In the genomic region with DNA sequence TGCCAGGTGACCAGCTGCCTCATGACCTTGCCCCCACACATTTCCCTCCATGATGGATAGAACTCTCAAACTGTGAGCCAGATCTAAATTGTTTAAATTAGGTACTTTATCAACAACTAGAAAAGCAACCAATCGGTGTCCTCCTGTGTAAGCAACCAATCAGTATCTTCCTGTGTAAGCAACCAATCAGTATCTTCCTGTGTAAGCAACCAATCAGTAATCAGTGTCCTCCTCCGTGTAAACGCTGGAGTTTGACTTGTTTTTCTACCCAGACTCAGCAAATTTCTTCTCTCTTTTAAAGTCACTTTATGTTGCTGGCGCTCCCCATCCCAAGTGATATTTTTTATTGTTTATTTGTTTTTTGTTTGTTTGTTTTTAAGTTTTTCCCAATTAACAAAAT, we compare ENCODE assay signal across 18 mouse cellular contexts.
DNase-seq lines count a peak whose midpoint lies in the region; ATAC-seq and TF ChIP-seq lines count a peak whose summit lies in the region.
"Had no signal": no experiment of that assay in that cellular context is flagged by ENCODE, and none has a peak within 500 bp of the region (broad histone marks: within the 10 kb centered on the region; RNA-seq: fewer than 3 reads in every experiment).

No protein-coding gene starts in this region.

- peak; percentile 64; the same call in 1 of the 2 replicates for ATAC-seq in hindbrain, embryonic 11.5 days (ENCODE audit: low FRiP score)
- ATAC-seq in midbrain, embryonic 13.5 days = peak; percentile 40; the same call in 1 of the 2 replicates
- ATAC-seq in midbrain, postnatal 0 days (ENCODE audit: low FRiP score) = no peak
- peak; percentile 56 for ATAC-seq in forebrain, embryonic 12.5 days (ENCODE audit: low FRiP score)
- peak; percentile 47; the same call in 1 of the 2 replicates for ATAC-seq in forebrain, embryonic 16.5 days

- WGBS in hindbrain, embryonic 11.5 days = 69% methylated on average over 4 of the region's 4 CpGs
- WGBS in hindbrain, embryonic 10.5 days = 82% methylated on average over 4 of the region's 4 CpGs
- 64% methylated on average over 4 of the region's 4 CpGs for WGBS in midbrain, embryonic 13.5 days
- 67% methylated on average over 4 of the region's 4 CpGs for WGBS in midbrain, postnatal 0 days
- WGBS in forebrain, embryonic 12.5 days = 51% methylated on average over 4 of the region's 4 CpGs
- 44% methylated on average over 4 of the region's 4 CpGs for WGBS in forebrain, embryonic 16.5 days

- no peaks in the 10 kb centered on the region for H3K9me3 ChIP-seq in hindbrain, embryonic 11.5 days (ENCODE audit: control insufficient read depth, low read length)
- no peaks in the 10 kb centered on the region for H3K9me3 ChIP-seq in hindbrain, embryonic 10.5 days
- no peaks in the 10 kb centered on the region for H3K9me3 ChIP-seq in midbrain, embryonic 13.5 days
- H3K9me3 ChIP-seq in midbrain, postnatal 0 days (ENCODE audit: low read length) = no peaks in the 10 kb centered on the region
- no peaks in the 10 kb centered on the region for H3K9me3 ChIP-seq in forebrain, embryonic 12.5 days
- no peaks in the 10 kb centered on the region for H3K9me3 ChIP-seq in forebrain, embryonic 16.5 days (ENCODE audit: control insufficient read depth, low read length)
- H3K9me3 ChIP-seq: embryonic facial prominence, embryonic 15.5 days; heart, embryonic 13.5 days; hindbrain, embryonic 15.5 days had no signal

- H3K4me2 ChIP-seq in hindbrain, embryonic 11.5 days (replicated peaks; ENCODE audit: low read depth, low read length) = no peak overlapping the region
- H3K4me2 ChIP-seq in midbrain, embryonic 13.5 days (replicated peaks) = no peak overlapping the region
- no peak overlapping the region for H3K4me2 ChIP-seq in midbrain, postnatal 0 days (ENCODE audit: low read depth, low read length, poor library complexity, severe bottlenecking)
- peak overlapping the region; percentile 37 for H3K4me2 ChIP-seq in forebrain, embryonic 12.5 days
- no peak overlapping the region for H3K4me2 ChIP-seq in forebrain, embryonic 16.5 days (ENCODE audit: low read length)
- H3K4me2 ChIP-seq: embryonic facial prominence, embryonic 15.5 days; heart, embryonic 13.5 days; hindbrain, embryonic 15.5 days had no signal

- H3K36me3 ChIP-seq in hindbrain, embryonic 11.5 days (ENCODE audit: control insufficient read depth, insufficient read depth, low read length) = no peaks in the 10 kb centered on the region
- no peaks in the 10 kb centered on the region for H3K36me3 ChIP-seq in hindbrain, embryonic 10.5 days
- no peaks in the 10 kb centered on the region for H3K36me3 ChIP-seq in midbrain, embryonic 13.5 days
- H3K36me3 ChIP-seq in midbrain, postnatal 0 days (ENCODE audit: insufficient read depth, low read length) = no peaks in the 10 kb centered on the region
- no peaks in the 10 kb centered on the region for H3K36me3 ChIP-seq in forebrain, embryonic 12.5 days (replicated peaks)
- H3K36me3 ChIP-seq in forebrain, embryonic 16.5 days (ENCODE audit: control insufficient read depth, insufficient read depth) = no peaks in the 10 kb centered on the region
- H3K36me3 ChIP-seq: embryonic facial prominence, embryonic 15.5 days; heart, embryonic 13.5 days; hindbrain, embryonic 15.5 days had no signal

- H3K9ac ChIP-seq in hindbrain, embryonic 11.5 days (ENCODE audit: low read depth, low read length) = no peak overlapping the region
- no peak overlapping the region for H3K9ac ChIP-seq in midbrain, embryonic 13.5 days (replicated peaks)
- H3K9ac ChIP-seq in midbrain, postnatal 0 days (replicated peaks; ENCODE audit: low read length, poor library complexity, severe bottlenecking) = no peak overlapping the region
- no peak overlapping the region for H3K9ac ChIP-seq in forebrain, embryonic 12.5 days
- no peak overlapping the region for H3K9ac ChIP-seq in forebrain, embryonic 16.5 days (replicated peaks; ENCODE audit: low read depth, low read length)
- H3K9ac ChIP-seq: embryonic facial prominence, embryonic 15.5 days; heart, embryonic 13.5 days; hindbrain, embryonic 15.5 days had no signal

- no peak for DNase-seq in hindbrain, embryonic 11.5 days (ENCODE audit: low spot score)
- DNase-seq in hindbrain, embryonic 10.5 days (ENCODE audit: low spot score) = no peak
- DNase-seq in midbrain, postnatal 0 days (ENCODE audit: low spot score) = no peak
- no peak for DNase-seq in ovary, adult 18-20 months (ENCODE audit: low spot score)
- DNase-seq: adrenal gland, postnatal 10 days; cerebellum, adult 11 months; cerebellum, adult 8-10 months; cerebellum, postnatal 14 days; embryo, embryonic 11 days; gastrocnemius, postnatal 36 days; heart, adult 11 months; heart, postnatal 36 days had no signal

- H3K27me3 ChIP-seq in hindbrain, embryonic 11.5 days (ENCODE audit: control insufficient read depth, insufficient read depth, low read length) = no peaks in the 10 kb centered on the region
- H3K27me3 ChIP-seq in hindbrain, embryonic 10.5 days (ENCODE audit: insufficient read depth, poor library complexity, severe bottlenecking) = no peaks in the 10 kb centered on the region
- H3K27me3 ChIP-seq in midbrain, embryonic 13.5 days = no peaks in the 10 kb centered on the region
- no peaks in the 10 kb centered on the region for H3K27me3 ChIP-seq in midbrain, postnatal 0 days (ENCODE audit: insufficient read depth, low read length)
- H3K27me3 ChIP-seq in forebrain, embryonic 12.5 days = peaks cover 15% of the 10 kb centered on the region; the same call in 1 of the 2 replicates
- H3K27me3 ChIP-seq in forebrain, embryonic 16.5 days (replicated peaks; ENCODE audit: control insufficient read depth, insufficient read depth, low read length) = no peaks in the 10 kb centered on the region
- H3K27me3 ChIP-seq: embryonic facial prominence, embryonic 15.5 days; hindbrain, embryonic 15.5 days had no signal

- no peak overlapping the region for H3K27ac ChIP-seq in hindbrain, embryonic 11.5 days (ENCODE audit: low read depth, low read length)
- H3K27ac ChIP-seq in hindbrain, embryonic 10.5 days = no peak overlapping the region
- H3K27ac ChIP-seq in midbrain, embryonic 13.5 days = no peak overlapping the region
- no peak overlapping the region for H3K27ac ChIP-seq in midbrain, postnatal 0 days (ENCODE audit: low read depth, low read length)
- H3K27ac ChIP-seq in forebrain, embryonic 12.5 days = no peak overlapping the region
- H3K27ac ChIP-seq in forebrain, embryonic 16.5 days (ENCODE audit: low read length) = no peak overlapping the region
- H3K27ac ChIP-seq: embryonic facial prominence, embryonic 15.5 days; heart, embryonic 13.5 days; hindbrain, embryonic 15.5 days had no signal

- no peak overlapping the region for H3K4me3 ChIP-seq in hindbrain, embryonic 11.5 days (ENCODE audit: low read depth, low read length)
- no peak overlapping the region for H3K4me3 ChIP-seq in hindbrain, embryonic 10.5 days
- no peak overlapping the region for H3K4me3 ChIP-seq in midbrain, embryonic 13.5 days (replicated peaks)
- H3K4me3 ChIP-seq in midbrain, postnatal 0 days (ENCODE audit: low read depth, low read length) = no peak overlapping the region
- H3K4me3 ChIP-seq in forebrain, embryonic 12.5 days (replicated peaks) = no peak overlapping the region
- no peak overlapping the region for H3K4me3 ChIP-seq in forebrain, embryonic 16.5 days (replicated peaks; ENCODE audit: low read length)
- H3K4me3 ChIP-seq: embryonic facial prominence, embryonic 15.5 days; heart, embryonic 13.5 days; hindbrain, embryonic 15.5 days had no signal

- no peak for TF ChIP-seq CTCF in midbrain, postnatal 0 days (IDR thresholded peaks at IDR 0.05)

- peaks cover 2% of the 10 kb centered on the region; the same call in 1 of the 2 replicates for H3K4me1 ChIP-seq in hindbrain, embryonic 11.5 days (replicated peaks; ENCODE audit: control insufficient read depth, insufficient read depth, low read length)
- peaks cover 32% of the 10 kb centered on the region for H3K4me1 ChIP-seq in hindbrain, embryonic 10.5 days (replicated peaks)
- peaks cover 51% of the 10 kb centered on the region for H3K4me1 ChIP-seq in midbrain, embryonic 13.5 days (replicated peaks)
- 0 out of 2 replicates have a peak, but pooled peaks cover 4% of the 10 kb centered on the region for H3K4me1 ChIP-seq in midbrain, postnatal 0 days (ENCODE audit: insufficient read depth, low read length)
- peaks cover 38% of the 10 kb centered on the region for H3K4me1 ChIP-seq in forebrain, embryonic 12.5 days
- H3K4me1 ChIP-seq in forebrain, embryonic 16.5 days (replicated peaks; ENCODE audit: control insufficient read depth, insufficient read depth, low read length) = peaks cover 14% of the 10 kb centered on the region
- H3K4me1 ChIP-seq: embryonic facial prominence, embryonic 15.5 days had no signal
